Mouse (Mus musculus) heart, embryonic 12.5 days (tissue): ENCODE data around the gene Vamp8. TPM values are rescaled to one million over a fixed set of nuclear protein-coding genes. Genes with fewer than 3 reads are reported as not detected.

Experiments
- ATAC-seq: fragments of 200-750 bp; cut with Nextera tagmentation; 2 replicates; pipeline ENCODE4 v1.8.0; 2017; ENCODE audit warnings: moderate TSS enrichment, moderate library complexity; ENCODE audit not compliant: insufficient number of reproducible peaks, low FRiP score
- H3K27ac ChIP-seq: fragments of 300-500 bp; sonication (generic); 2 replicates; pipeline ENCODE4 v1.5.1; 2016; ENCODE audit warnings: mild to moderate bottlenecking, moderate library complexity; ENCODE audit not compliant: poor library complexity, severe bottlenecking
- H3K27me3 ChIP-seq: fragments of 300-500 bp; sonication (generic); replicated peaks from 2 replicates; pipeline ENCODE4 v1.6.1; 2016; ENCODE audit warnings: mild to moderate bottlenecking, moderate library complexity
- H3K36me3 ChIP-seq: fragments of 300-500 bp; sonication (generic); 2 replicates; pipeline ENCODE4 v1.6.1; 2016; ENCODE audit warnings: mild to moderate bottlenecking, moderate library complexity
- H3K4me1 ChIP-seq: fragments of 300-500 bp; sonication (generic); replicated peaks from 2 replicates; pipeline ENCODE4 v1.6.1; 2016; ENCODE audit warnings: mild to moderate bottlenecking
- H3K4me2 ChIP-seq: fragments of 300-500 bp; sonication (generic); 2 replicates; pipeline ENCODE4 v1.6.1; 2016; ENCODE audit warnings: mild to moderate bottlenecking, moderate library complexity
- H3K4me3 ChIP-seq: fragments of 300-500 bp; sonication (generic); 2 replicates; pipeline ENCODE4 v1.5.1; 2016; ENCODE audit warnings: mild to moderate bottlenecking
- H3K9ac ChIP-seq: fragments of 300-500 bp; sonication (generic); 2 replicates; pipeline ENCODE4 v1.6.1; 2016; ENCODE audit warnings: mild to moderate bottlenecking, moderate library complexity
- H3K9me3 ChIP-seq: fragments of 300-500 bp; sonication (generic); replicated peaks from 2 replicates; pipeline ENCODE4 v1.6.1; 2016; ENCODE audit warnings: mild to moderate bottlenecking, moderate library complexity
- WGBS: fragments of 180-500 bp; shearing (Covaris S2); methylation state at CpG from one replicate; pipeline ENCODE4 v1.1.7; 2016; 5-methylcytosine and 5-hydroxymethylcytosine counted together
- polyA plus RNA-seq: library from polyadenylated mRNA; unstranded; fragments of >200 nt; fragmentation: Nextera tagmentation; extraction: Ambion mirVana; gene quantifications from 2 replicates; pipeline ENCODE4 v1.2.1, GENCODE M21; 2016

Vamp8 gene
- polyA plus RNA-seq, 1 experiment from 2014 or later = 111 TPM

DNA sequence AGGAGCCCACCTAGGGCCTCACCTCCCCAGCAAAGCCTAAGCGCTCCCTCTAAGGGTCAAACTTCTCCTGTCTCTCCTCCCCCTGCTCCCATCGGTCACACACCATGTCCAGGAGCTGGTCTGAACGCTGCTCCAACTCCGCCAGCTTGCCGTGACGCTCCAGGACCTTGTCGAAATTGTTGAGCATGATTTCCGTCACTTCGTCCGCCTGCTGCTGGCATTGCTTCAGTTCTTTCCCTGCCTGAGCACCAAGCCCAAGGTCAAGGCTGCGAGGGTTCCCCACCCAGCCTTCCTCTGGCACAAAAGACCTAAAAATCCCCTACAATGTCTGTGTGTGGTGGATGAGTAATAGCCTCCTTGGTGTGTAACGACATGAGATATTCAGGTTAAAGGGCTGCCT is 20.4 kb downstream of the Vamp8 start:
- no peak for ATAC-seq

GRCm38 (mm10) chr6:72369557-72369956 is 20.9 kb downstream of the Vamp8 start:
- ATAC-seq = no peak
- 74% methylated on average over 4 of the region's 4 CpGs for WGBS
- no peak overlapping the region for H3K27ac ChIP-seq

More for the DNA sequence above, 20.4 kb downstream of the Vamp8 start:
- 70% methylated on average over 12 of the region's 12 CpGs for WGBS
- Histone ChIP-seq H3K27ac (peak overlapping the region; percentile 89; the same call in 1 of the 2 replicates), H3K4me3 (no peak overlapping the region), H3K9me3 (no peaks in the 10 kb centered on the region), H3K27me3 (no peaks in the 10 kb centered on the region), H3K36me3 (peaks cover 9% of the 10 kb centered on the region), H3K4me2 (no peak overlapping the region), H3K9ac (no peak overlapping the region), H3K4me1 (peaks cover 50% of the 10 kb centered on the region)

GRCm38 (mm10) chr6:72367460-72367974 is 23.0 kb downstream of the Vamp8 start:
- H3K4me3 ChIP-seq = no peak overlapping the region
- H3K4me1 ChIP-seq = peaks cover 29% of the 10 kb centered on the region
- no peaks in the 10 kb centered on the region for H3K27me3 ChIP-seq
- H3K4me2 ChIP-seq = no peak overlapping the region
- peaks cover 9% of the 10 kb centered on the region for H3K36me3 ChIP-seq
- ATAC-seq = no peak
- no peak overlapping the region for H3K27ac ChIP-seq
- H3K9me3 ChIP-seq = no peaks in the 10 kb centered on the region
- 71% methylated on average over 4 of the region's 4 CpGs for WGBS
- no peak overlapping the region for H3K9ac ChIP-seq

More at GRCm38 (mm10) chr6:72369557-72369956, 20.9 kb downstream of the Vamp8 start:
- H3K4me3 ChIP-seq = no peak overlapping the region
- H3K4me2 ChIP-seq = no peak overlapping the region
- no peaks in the 10 kb centered on the region for H3K9me3 ChIP-seq
- H3K9ac ChIP-seq = no peak overlapping the region
- no peaks in the 10 kb centered on the region for H3K27me3 ChIP-seq
- peaks cover 9% of the 10 kb centered on the region for H3K36me3 ChIP-seq
- peaks cover 47% of the 10 kb centered on the region for H3K4me1 ChIP-seq

DNA sequence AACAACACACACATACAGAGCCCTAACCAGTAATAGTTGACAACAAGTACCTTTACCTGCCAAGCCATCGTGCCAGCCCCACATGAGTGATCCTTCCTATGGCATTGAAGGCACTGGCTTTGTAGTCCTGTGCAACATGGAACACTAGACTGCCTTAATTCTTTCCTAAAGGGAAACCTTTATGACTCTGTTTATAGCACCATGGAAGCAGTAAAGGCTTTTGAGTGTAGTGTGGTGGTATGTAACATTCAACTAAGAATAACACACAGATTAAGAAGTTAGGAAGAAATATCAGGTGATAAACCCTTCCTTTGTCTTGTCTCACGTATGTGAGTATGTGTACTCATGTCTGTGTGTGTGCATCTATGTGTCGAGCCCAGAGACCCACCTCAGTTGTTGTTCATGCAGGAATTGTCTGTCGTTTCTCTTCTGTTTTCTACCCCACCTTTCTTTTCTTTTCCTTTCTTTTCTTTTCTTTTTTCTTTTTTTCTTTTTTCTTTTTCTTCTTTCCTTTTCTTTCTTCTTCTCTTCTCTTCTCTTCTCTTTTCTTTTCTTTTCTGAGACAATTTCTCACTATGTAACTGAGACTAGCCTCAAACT is 23.6 kb downstream of the Vamp8 start, which contains the start of gene Rnf181:
Rnf181 (minus strand) TSS at position 113 of the 600 bp plus-strand sequence.
- H3K27me3 ChIP-seq = no peaks in the 10 kb centered on the region
- no peak within 1 kb of the TSS for H3K27ac ChIP-seq
- peaks cover 9% of the 10 kb centered on the region for H3K36me3 ChIP-seq
- no peak within 1 kb of the TSS for H3K4me2 ChIP-seq
- ATAC-seq = no peak
- H3K4me1 ChIP-seq = peaks cover 24% of the 10 kb centered on the region
- no peaks in the 10 kb centered on the region for H3K9me3 ChIP-seq
- WGBS = 68% methylated on average over 4 of the region's 4 CpGs
- no peak within 1 kb of the TSS for H3K4me3 ChIP-seq
- no peak within 1 kb of the TSS for H3K9ac ChIP-seq

GRCm38 (mm10) chr6:72366304-72366703 is 24.2 kb downstream of the Vamp8 start:
- H3K4me3 ChIP-seq = no peak overlapping the region
- no peak overlapping the region for H3K9ac ChIP-seq
- peaks cover 9% of the 10 kb centered on the region for H3K36me3 ChIP-seq
- no peaks in the 10 kb centered on the region for H3K27me3 ChIP-seq
- peaks cover 24% of the 10 kb centered on the region for H3K4me1 ChIP-seq
- no peak for ATAC-seq
- 59% methylated on average over 3 of the region's 3 CpGs for WGBS
- H3K27ac ChIP-seq = no peak overlapping the region
- H3K9me3 ChIP-seq = no peaks in the 10 kb centered on the region
- no peak overlapping the region for H3K4me2 ChIP-seq

DNA sequence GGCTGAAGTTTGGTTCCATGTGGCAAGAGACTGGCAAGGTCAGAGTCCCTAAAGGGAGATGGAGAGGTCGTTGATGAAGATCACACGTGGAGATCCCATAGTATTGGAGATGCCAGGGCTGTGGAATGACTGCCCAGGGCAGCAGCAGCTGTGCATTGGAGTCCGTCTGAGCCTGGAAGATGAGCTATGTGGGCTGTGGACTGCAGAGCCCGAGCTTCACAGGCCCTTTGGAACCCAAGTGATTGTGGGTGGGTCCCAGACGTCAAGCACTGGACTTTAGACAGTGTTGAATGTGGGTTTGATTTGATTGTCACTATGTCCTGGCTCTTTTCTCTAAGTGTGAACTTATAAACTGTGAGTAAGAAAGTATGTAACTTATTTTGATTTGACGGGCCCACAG is 25.5 kb downstream of the Vamp8 start:
- 68% methylated on average over 6 of the region's 6 CpGs for WGBS
- no peak overlapping the region for H3K4me2 ChIP-seq
- H3K4me3 ChIP-seq = no peak overlapping the region
- peaks cover 16% of the 10 kb centered on the region for H3K36me3 ChIP-seq
- H3K4me1 ChIP-seq = peaks cover 23% of the 10 kb centered on the region
- no peaks in the 10 kb centered on the region for H3K27me3 ChIP-seq
- H3K27ac ChIP-seq = no peak overlapping the region
- no peak overlapping the region for H3K9ac ChIP-seq
- H3K9me3 ChIP-seq = no peaks in the 10 kb centered on the region
- ATAC-seq = no peak

GRCm38 (mm10) chr6:72364009-72364408 is 26.5 kb downstream of the Vamp8 start:
- Histone ChIP-seq H3K9ac (no peak overlapping the region), H3K27me3 (no peaks in the 10 kb centered on the region), H3K4me1 (peaks cover 17% of the 10 kb centered on the region), H3K27ac (no peak overlapping the region), H3K4me3 (no peak overlapping the region), H3K4me2 (no peak overlapping the region), H3K9me3 (no peaks in the 10 kb centered on the region), H3K36me3 (peaks cover 24% of the 10 kb centered on the region)
- 39% methylated on average over 7 of the region's 7 CpGs for WGBS
- ATAC-seq = no peak

DNA sequence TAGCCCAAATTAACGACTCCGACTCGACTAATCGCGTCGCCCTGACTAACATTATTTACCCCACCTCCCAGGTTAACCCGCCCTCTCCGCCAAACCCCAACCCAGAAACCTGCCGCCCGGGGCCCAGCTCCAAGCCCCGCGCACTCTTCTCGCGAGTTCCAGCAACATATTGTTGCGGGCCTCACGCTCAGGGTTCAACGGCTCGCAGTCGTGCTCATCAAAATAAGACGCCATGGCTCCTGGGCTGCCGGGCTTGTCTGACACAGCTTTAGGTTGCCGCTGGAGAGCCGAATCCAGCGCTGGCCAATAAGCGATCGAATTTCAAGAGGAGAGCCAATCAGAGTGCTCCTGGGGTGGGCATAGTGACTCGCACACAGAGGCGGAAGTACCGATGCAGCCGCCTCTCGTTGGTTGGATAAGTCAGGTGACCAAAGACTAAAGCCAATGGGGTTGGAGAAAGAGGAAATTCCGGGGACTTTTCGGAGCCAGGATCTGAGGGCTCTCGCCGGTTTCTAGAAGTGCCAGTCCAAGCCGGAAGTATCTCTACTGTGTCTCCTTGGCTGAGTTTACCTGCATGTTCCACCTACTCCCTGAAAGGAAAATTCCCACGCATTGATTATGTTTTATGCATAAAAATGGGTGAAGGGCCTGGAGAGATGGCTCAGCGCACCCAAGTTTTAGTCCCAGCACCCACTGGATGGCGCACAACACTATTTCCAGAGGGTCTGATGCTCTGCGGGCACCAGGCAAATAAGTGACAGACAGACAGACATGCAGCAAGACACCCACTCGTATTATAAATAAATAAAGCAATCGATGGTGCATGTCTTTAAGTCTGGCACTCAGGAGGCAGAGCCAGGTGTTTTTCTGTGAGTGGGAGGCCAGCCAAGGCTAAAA is 28.1 kb downstream of the Vamp8 start:
- Histone ChIP-seq H3K9me3 (no peaks in the 10 kb centered on the region), H3K36me3 (peaks cover 29% of the 10 kb centered on the region), H3K4me1 (peaks cover 26% of the 10 kb centered on the region), H3K27ac (peak overlapping the region; percentile 78), H3K9ac (peak overlapping the region; percentile 87), H3K4me3 (peak overlapping the region; percentile 85), H3K27me3 (no peaks in the 10 kb centered on the region), H3K4me2 (peak overlapping the region; percentile 84)
- ATAC-seq = peak; percentile 98
- under 1% methylated on average over 42 of the region's 42 CpGs for WGBS

DNA sequence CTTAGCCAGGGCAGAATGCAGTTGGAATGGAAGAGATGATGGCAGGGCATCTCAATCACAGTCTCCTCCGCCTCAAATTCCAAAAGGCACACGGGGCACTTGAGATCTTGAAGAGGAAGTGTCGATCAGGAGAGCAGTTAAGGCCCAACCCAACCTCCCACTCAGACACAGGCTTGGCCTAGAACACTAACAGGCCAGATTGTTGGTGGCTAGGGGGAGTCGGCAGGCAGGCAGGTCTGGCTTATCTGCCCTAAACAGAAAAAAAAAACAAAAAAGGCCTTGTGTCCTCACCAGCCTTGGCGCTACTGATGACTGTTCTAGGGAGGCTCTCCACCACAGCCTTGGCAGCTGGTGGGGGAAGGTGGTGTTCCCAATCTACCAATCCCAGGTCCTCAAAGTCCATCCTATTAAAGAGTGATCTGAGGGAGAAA is 29.4 kb downstream of the Vamp8 start:
- Histone ChIP-seq H3K9ac (peak overlapping the region; percentile 87), H3K4me2 (peak overlapping the region; percentile 84), H3K36me3 (peaks cover 32% of the 10 kb centered on the region), H3K4me3 (peak overlapping the region; percentile 85), H3K4me1 (peaks cover 35% of the 10 kb centered on the region), H3K27ac (no peak overlapping the region), H3K27me3 (no peaks in the 10 kb centered on the region), H3K9me3 (no peaks in the 10 kb centered on the region)
- no peak for ATAC-seq
- 18% methylated on average over 5 of the region's 5 CpGs for WGBS

DNA sequence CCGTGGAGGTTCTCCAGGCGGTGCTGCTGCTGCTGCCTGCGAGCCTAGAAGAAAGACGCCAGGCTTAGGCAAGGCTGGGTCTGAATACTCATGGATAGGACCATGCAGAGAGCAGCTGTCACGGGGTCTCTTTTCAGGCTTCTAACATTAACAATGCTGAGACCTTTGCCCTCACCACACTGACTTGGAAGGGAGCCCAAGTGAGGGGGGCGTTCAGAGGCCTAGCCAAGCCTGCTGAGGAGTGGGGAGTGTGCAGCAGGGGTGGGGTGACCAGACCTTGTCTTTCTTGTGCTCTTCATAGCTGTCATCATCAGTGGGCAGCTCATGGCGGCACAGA is 29.9 kb downstream of the Vamp8 start:
- peaks cover 32% of the 10 kb centered on the region for H3K36me3 ChIP-seq
- H3K4me1 ChIP-seq = peaks cover 39% of the 10 kb centered on the region
- no peaks in the 10 kb centered on the region for H3K27me3 ChIP-seq
- H3K9ac ChIP-seq = 0 out of 2 replicates have a peak overlapping the region, but pooled peaks have one; percentile 6
- H3K27ac ChIP-seq = no peak overlapping the region
- no peak for ATAC-seq
- WGBS = 76% methylated on average over 7 of the region's 7 CpGs
- no peaks in the 10 kb centered on the region for H3K9me3 ChIP-seq
- H3K4me3 ChIP-seq = no peak overlapping the region
- H3K4me2 ChIP-seq = peak overlapping the region; percentile 84
